Mouse (Mus musculus) lung, embryonic 14.5 days (tissue): ENCODE results near the gene B830017H08Rik. TPM values are rescaled to one million over a fixed set of nuclear protein-coding genes. Genes with fewer than 3 reads are reported as not detected.

Experiments used
- ATAC-seq: fragments of 200-750 bp; cut with Nextera tagmentation; 2 replicates; pipeline ENCODE4 v1.8.0; 2017; ENCODE audit warnings: mild to moderate bottlenecking, moderate TSS enrichment, moderate library complexity; ENCODE audit not compliant: insufficient read depth
- DNase-seq: peaks from one replicate; pipeline ENCODE4 v3.0.0-alpha.2; 2015
- H3K27ac ChIP-seq: fragments of 300-500 bp; sonication (generic); 2 replicates; pipeline ENCODE4 v1.5.1; 2014; ENCODE audit warnings: low read depth, mild to moderate bottlenecking, moderate library complexity
- H3K27me3 ChIP-seq: fragments of 300-500 bp; sonication (generic); 2 replicates; pipeline ENCODE4 v1.6.1; 2014; ENCODE audit warnings: low read length, control low read depth; ENCODE audit not compliant: insufficient read depth
- H3K36me3 ChIP-seq: fragments of 300-500 bp; sonication (generic); 2 replicates; pipeline ENCODE4 v1.6.1; 2014; ENCODE audit warnings: control low read depth; ENCODE audit not compliant: insufficient read depth
- H3K4me1 ChIP-seq: fragments of 300-500 bp; sonication (generic); 2 replicates; pipeline ENCODE4 v1.6.1; 2014; ENCODE audit warnings: antibody characterized with exemption, control low read depth; ENCODE audit not compliant: insufficient read depth
- H3K4me2 ChIP-seq: fragments of 300-500 bp; sonication (generic); 2 replicates; pipeline ENCODE4 v1.6.1; 2014; ENCODE audit warnings: mild to moderate bottlenecking
- H3K4me3 ChIP-seq: fragments of 300-500 bp; sonication (generic); 2 replicates; pipeline ENCODE4 v1.5.1; 2014; ENCODE audit warnings: low read depth, low read length
- H3K9ac ChIP-seq: fragments of 300-500 bp; sonication (generic); 2 replicates; pipeline ENCODE4 v1.6.1; 2014
- H3K9me3 ChIP-seq: fragments of 300-500 bp; sonication (generic); 2 replicates; pipeline ENCODE4 v1.6.1; 2016; ENCODE audit warnings: low read depth, low read length, control low read depth
- CTCF ChIP-seq: IDR thresholded peaks from 2 replicates; pipeline ENCODE4 v1.5.1; 2016; ENCODE audit warnings: antibody characterized with exemption, low read depth
- WGBS: fragments of 180-500 bp; shearing (Covaris S2); extraction: QIAGEN DNeasy Blood & Tissue Kit; methylation state at CpG from one replicate; pipeline ENCODE4 v1.1.7; 2014; 5-methylcytosine and 5-hydroxymethylcytosine counted together
- polyA plus RNA-seq: library from polyadenylated mRNA; unstranded; fragments of >200 nt; fragmentation: Nextera tagmentation; extraction: Ambion mirVana; gene quantifications from 2 replicates; pipeline ENCODE4 v1.2.1, GENCODE M21; 2014

The B830017H08Rik gene
- polyA plus RNA-seq, 1 experiment from 2014 or later, result 0.18 TPM

DNA sequence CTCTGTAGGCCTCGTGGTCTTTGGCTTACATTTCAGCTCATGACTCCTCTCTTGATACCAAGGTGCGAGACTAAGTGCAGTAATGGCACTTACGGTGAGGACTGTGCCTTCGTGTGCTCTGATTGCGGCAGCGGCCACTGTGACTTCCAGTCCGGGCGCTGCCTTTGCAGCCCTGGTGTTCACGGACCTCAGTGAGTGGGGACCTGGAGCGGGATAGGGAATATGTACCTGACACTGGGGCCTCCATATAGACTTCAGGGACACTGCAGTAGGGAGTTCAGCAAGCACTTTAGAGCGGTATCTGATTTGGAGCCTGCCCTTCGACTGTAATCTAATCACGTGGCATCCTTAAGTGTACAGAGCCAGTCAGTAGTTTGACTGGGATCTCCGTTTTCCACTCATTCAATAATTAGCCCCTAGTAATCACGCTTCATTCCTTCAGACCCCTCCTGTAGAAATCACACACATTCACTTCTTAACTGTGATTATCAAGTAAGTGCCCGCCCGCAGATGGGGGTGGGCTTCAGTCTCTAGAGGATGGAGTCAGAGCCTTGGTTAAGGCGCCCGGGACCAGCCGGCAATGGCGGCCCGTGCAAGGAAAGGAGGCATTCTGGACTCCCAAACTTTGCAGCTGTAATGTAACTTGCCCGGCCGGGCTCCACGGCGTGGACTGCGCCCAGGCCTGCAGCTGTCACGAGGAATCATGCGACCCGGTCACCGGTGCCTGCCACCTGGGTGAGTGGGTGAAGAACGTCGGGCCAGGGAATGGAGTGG lies 29.1 kb upstream of the B830017H08Rik start:
- H3K36me3 ChIP-seq, result peaks cover 55% of the 10 kb centered on the region
- ATAC-seq (no peak; the same call in 1 of the 2 replicates), DNase-seq (peak; percentile 24)
- peaks cover 56% of the 10 kb centered on the region for H3K4me1 ChIP-seq
- peak overlapping the region; percentile 29; the same call in 1 of the 2 replicates for H3K9ac ChIP-seq
- WGBS, result 32% methylated on average over 33 of the region's 33 CpGs
- 0 out of 2 replicates have a peak overlapping the region, but pooled peaks have one; percentile 4 for H3K27ac ChIP-seq
- TF ChIP-seq CTCF, result no peak
- H3K4me2 ChIP-seq, result peak overlapping the region; percentile 59
- no peaks in the 10 kb centered on the region for H3K9me3 ChIP-seq
- H3K27me3 ChIP-seq, result peaks cover 58% of the 10 kb centered on the region
- H3K4me3 ChIP-seq, result peak overlapping the region; percentile 28

DNA sequence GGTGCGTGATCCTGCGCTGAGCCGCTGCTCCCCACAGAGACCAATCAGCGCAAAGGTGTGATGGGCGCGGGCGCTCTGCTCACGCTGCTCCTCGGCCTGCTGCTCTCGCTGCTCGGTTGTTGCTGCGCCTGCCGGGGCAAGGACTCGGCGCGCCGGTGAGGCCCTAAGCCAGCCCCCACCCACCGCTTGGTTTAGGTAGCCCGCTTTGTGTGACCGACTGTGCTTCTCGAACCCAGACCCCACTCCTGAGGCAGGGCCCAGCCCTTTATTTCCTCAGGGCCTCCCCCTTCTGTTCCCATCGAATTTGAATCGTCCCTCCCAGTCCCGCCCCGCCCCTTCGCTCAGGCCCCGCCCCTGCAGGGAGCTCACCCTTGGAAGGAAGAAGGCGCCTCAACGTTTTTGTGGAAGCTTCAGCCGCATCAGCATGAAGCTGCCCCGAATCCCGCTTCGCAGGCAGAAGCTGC lies 28.4 kb upstream of the B830017H08Rik start:
- Histone ChIP-seq H3K4me3 (peak overlapping the region; percentile 28), H3K36me3 (peaks cover 55% of the 10 kb centered on the region), H3K27ac (0 out of 2 replicates have a peak overlapping the region, but pooled peaks have one; percentile 4), H3K9me3 (no peaks in the 10 kb centered on the region), H3K4me1 (peaks cover 61% of the 10 kb centered on the region), H3K27me3 (peaks cover 58% of the 10 kb centered on the region), H3K4me2 (peak overlapping the region; percentile 59), H3K9ac (no peak overlapping the region)
- ATAC-seq, result peak; percentile 13; the same call in 1 of the 2 replicates
- peak; percentile 67 for DNase-seq
- WGBS, result 9% methylated on average over 33 of the region's 33 CpGs
- no peak for TF ChIP-seq CTCF

DNA sequence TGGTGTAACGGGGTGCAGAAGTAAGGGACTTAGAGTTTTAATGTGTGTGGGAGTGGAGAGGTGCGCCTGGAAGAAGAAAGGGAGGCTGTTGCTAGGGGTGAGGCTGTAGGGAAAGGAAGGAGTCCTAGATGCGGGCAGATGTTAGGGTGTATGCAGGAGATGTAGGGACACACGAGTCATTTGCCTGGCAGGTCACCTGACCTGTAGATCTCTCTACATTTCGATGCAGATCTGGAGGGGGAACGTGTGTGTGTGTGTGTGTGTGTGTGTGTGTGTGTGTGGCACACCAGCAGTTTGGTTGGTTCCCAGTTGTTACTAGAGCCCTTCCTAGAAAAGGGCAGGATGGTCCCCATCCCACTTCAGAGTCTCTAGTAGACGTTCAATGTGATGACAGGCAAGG lies 27.9 kb upstream of the B830017H08Rik start:
- Histone ChIP-seq H3K4me1 (peaks cover 64% of the 10 kb centered on the region), H3K27ac (no peak overlapping the region), H3K36me3 (peaks cover 52% of the 10 kb centered on the region), H3K9ac (no peak overlapping the region), H3K27me3 (peaks cover 58% of the 10 kb centered on the region), H3K9me3 (no peaks in the 10 kb centered on the region), H3K4me3 (peak overlapping the region; percentile 28), H3K4me2 (peak overlapping the region; percentile 59)
- 39% methylated on average over 7 of the region's 7 CpGs for WGBS
- no peak for TF ChIP-seq CTCF
- DNase-seq, result no peak
- ATAC-seq, result no peak

DNA sequence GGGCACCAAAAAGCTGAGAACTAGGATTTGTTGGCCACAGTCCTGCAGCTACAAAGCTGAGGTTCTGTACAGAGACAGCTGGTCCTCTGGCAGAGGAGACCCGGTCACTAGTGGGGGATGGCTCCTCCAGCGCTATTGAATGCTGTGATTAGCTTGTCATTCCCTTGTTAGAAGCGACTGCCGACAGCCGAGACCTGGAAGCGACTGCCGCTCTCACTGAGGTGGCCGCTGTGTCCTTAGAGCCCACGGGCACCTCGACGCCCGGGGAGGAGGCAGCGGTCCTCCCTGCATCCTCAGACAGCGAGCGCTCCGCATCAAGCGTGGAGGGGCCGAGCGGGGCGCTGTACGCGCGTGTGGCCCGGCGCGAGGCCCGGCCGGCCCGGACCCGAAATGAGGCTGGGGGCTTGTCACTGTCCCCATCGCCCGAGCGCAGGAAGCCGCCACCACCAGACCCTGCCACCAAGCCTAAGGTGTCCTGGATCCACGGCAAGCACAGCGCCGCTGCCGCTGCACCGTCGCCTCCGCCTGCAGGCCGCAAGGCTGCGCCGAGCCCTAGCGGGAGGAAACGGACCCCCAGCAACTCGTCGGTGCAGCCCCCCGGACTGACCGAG lies 26.2 kb upstream of the B830017H08Rik start:
- 8% methylated on average over 47 of the region's 50 CpGs for WGBS
- Histone ChIP-seq H3K9me3 (no peaks in the 10 kb centered on the region), H3K4me1 (peaks cover 67% of the 10 kb centered on the region), H3K9ac (peak overlapping the region; percentile 57), H3K27me3 (peaks cover 52% of the 10 kb centered on the region), H3K36me3 (peaks cover 52% of the 10 kb centered on the region), H3K4me3 (peak overlapping the region; percentile 37), H3K4me2 (peak overlapping the region; percentile 77), H3K27ac (peak overlapping the region; percentile 73; the same call in 1 of the 2 replicates)
- DNase-seq, result peak; percentile 67
- no peak for TF ChIP-seq CTCF
- no peak for ATAC-seq

DNA sequence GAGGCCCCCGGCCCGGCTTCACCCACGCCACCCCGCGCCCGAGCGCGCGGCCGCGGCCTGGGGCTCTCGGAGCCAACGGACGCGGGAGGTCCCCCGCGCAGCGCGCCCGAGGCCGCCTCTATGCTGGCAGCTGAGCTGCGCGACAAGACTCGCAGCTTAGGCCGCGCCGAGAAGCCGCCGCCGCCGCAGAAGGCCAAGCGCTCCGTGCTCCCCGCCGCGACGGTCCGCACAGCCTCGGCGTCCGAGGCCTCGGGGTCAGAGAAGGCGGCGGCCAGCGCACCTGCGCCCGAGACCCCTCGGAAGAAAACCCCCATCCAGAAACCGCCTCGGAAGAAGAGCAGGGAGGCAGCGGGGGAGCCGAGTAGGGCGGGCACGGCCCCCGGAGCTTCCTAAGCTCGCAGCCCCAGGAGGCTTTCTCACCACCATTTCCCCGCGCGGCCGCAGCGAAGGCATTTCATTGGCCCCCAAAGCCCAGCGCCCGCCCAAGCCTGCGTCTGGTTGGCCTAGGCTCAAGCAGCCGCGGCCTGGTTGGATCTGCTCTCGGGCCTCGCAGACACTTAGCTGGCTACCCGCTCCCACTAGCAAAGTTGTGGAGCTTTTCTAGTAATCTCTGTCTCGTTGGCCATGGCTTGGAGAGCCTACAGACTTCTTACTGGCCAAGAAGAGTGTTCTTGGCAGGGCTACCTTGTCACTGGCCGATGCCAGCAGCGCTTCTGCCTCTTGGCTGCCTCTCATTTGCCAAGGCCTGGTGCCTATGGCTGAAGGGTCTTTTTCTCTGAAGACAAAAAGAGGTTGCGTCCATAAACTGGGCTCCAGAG lies 25.5 kb upstream of the B830017H08Rik start:
- peak overlapping the region; percentile 73; the same call in 1 of the 2 replicates for H3K27ac ChIP-seq

DNA sequence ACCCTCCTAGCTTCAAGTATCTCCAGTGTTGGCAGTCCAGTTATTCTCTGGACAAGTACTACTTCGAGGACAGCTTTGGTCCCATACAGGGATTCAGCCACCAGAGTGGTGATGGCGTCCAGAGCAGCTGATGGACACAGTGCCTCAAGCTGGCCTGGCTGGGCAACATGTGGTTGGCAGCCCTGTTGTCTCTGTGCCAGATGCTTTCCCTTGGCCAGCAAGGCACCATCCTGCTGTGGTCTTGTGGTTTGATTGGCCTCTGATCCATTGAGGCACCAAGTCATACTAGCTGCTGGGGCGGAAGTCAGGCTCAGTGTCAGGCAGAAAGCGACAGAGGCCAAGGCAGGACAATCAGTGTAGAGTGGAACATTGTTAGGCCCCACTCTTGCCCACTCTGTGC lies 23.8 kb upstream of the B830017H08Rik start:
- H3K36me3 ChIP-seq, result peaks cover 37% of the 10 kb centered on the region
- peaks cover 29% of the 10 kb centered on the region for H3K27me3 ChIP-seq
- no peak for TF ChIP-seq CTCF
- ATAC-seq (no peak), DNase-seq (no peak)
- H3K9me3 ChIP-seq, result no peaks in the 10 kb centered on the region
- no peak overlapping the region for H3K9ac ChIP-seq
- no peak overlapping the region for H3K4me3 ChIP-seq
- peak overlapping the region; percentile 88 for H3K27ac ChIP-seq
- H3K4me2 ChIP-seq, result peak overlapping the region; percentile 21; the same call in 1 of the 2 replicates
- 72% methylated on average over 4 of the region's 4 CpGs for WGBS
- H3K4me1 ChIP-seq, result peaks cover 43% of the 10 kb centered on the region

More for the DNA sequence above, 25.5 kb upstream of the B830017H08Rik start:
- no peak for TF ChIP-seq CTCF
- H3K27me3 ChIP-seq, result peaks cover 44% of the 10 kb centered on the region
- H3K9me3 ChIP-seq, result no peaks in the 10 kb centered on the region
- peaks cover 52% of the 10 kb centered on the region for H3K36me3 ChIP-seq
- peak overlapping the region; percentile 37 for H3K4me3 ChIP-seq
- peak; percentile 33 for ATAC-seq
- peaks cover 60% of the 10 kb centered on the region for H3K4me1 ChIP-seq
- H3K4me2 ChIP-seq, result peak overlapping the region; percentile 77
- H3K9ac ChIP-seq, result peak overlapping the region; percentile 57
- 7% methylated on average over 63 of the region's 73 CpGs for WGBS
- DNase-seq, result peak; percentile 92
